Mouse (Mus musculus): ENCODE measurements at regions not wholly inside any gene's neighbourhood (a gene's known extent, or its start where the extent isn't known, plus 50 kb on each side); places are given as distances from the start of the nearest gene placed in this dataset.

DNA sequence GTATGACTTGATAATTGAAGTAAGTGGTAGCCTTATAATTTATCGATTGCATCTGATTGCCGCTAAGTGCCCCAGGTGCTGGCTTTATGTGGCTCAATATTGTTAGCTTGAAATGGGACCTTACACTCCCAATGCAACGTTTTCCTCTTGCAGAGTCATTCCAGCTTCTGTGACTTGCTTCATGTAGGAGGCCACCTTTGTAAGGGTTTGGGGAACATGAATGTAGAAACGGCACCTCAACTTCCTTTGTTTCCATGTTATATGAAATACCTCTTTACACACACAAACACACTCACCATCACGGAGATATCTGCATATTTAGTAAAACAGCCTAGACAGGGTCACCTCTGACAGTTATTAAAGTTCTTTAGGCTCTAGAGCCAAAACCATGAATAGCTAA is 59.4 kb upstream of the Cep78 start:
- 0 out of 4 replicates have a peak, but pooled peaks cover 0 to 2% of the 10 kb centered on the region in 2 experiments for H3K4me1 ChIP-seq (ENCODE audit: control insufficient read depth in 2 of 2, insufficient read depth in 2 of 2, low read length in 2 of 2, poor library complexity in 1 of 2)
- H3K36me3 ChIP-seq (ENCODE audit: control insufficient read depth, insufficient read depth, low read length, poor library complexity, severe bottlenecking): no peaks in the 10 kb centered on the region
- no peak overlapping the region for H3K9ac ChIP-seq (ENCODE audit: insufficient read depth, low read depth, low read length, poor library complexity, severe bottlenecking)
- H3K4me3 ChIP-seq (ENCODE audit: insufficient read depth in 1 of 2, low read depth in 1 of 2, low read length in 2 of 2, poor library complexity in 1 of 2, severe bottlenecking in 1 of 2): no peak overlapping the region
- no peak overlapping the region for H3K27ac ChIP-seq (ENCODE audit: insufficient read depth, low read depth, low read length, poor library complexity, severe bottlenecking)
- TF ChIP-seq MAFK (IDR thresholded peaks at IDR 0.05; ENCODE audit: insufficient read depth, low read depth, low read length) (no peak), CHD2 (IDR thresholded peaks at IDR 0.05; ENCODE audit: low read depth, low read length) (no peak), HCFC1 (IDR thresholded peaks at IDR 0.05; ENCODE audit: borderline replicate concordance, insufficient read depth, low read length) (no peak), ZC3H11A (IDR thresholded peaks at IDR 0.05; ENCODE audit: borderline replicate concordance, low read depth, low read length) (no peak), ZNF384 (IDR thresholded peaks at IDR 0.05; ENCODE audit: low read depth, low read length) (no peak)
- no peak for DNase-seq (ENCODE audit: low read depth, low spot score)
- no peaks in the 10 kb centered on the region for H3K9me3 ChIP-seq (ENCODE audit: control insufficient read depth, insufficient read depth, low read depth, low read length)
- in situ Hi-C loops (cut with MboI; ENCODE audit: low sequenced_read_pairs in 2 of 2, unreplicated experiment in 2 of 2): no loop called here

DNA sequence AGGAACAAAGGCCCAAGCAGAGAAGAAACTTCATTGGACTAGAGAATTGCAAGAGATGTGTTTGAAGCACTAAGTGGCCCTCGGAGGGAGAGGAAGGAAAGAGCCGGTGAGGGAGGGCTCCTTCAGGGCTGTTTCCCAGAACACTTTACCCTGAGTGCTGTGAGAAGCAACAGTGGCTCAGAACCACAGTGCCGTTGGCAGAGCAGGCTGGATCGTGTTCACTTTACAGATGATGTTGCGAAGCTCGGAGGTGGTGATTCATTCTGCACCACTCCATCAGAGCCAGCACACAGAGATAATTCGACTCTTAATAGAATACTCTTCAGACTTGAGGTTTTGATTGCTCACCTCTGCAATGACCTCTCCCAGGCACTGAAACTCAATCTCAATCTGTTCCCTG is 58.2 kb upstream of the Cep78 start:
- in situ Hi-C loops (cut with MboI; ENCODE audit: low sequenced_read_pairs in 2 of 2, unreplicated experiment in 2 of 2): no loop called here
- H3K9me3 ChIP-seq (ENCODE audit: control insufficient read depth, insufficient read depth, low read depth, low read length): no peaks in the 10 kb centered on the region
- no peak overlapping the region for H3K9ac ChIP-seq (ENCODE audit: insufficient read depth, low read depth, low read length, poor library complexity, severe bottlenecking)
- H3K4me3 ChIP-seq (ENCODE audit: insufficient read depth in 1 of 2, low read depth in 1 of 2, low read length in 2 of 2, poor library complexity in 1 of 2, severe bottlenecking in 1 of 2): no peak overlapping the region
- no peak for DNase-seq (ENCODE audit: low read depth, low spot score)
- no peak overlapping the region for H3K27ac ChIP-seq (ENCODE audit: insufficient read depth, low read depth, low read length, poor library complexity, severe bottlenecking)
- 0 out of 4 replicates have a peak, but pooled peaks cover 0 to 2% of the 10 kb centered on the region in 2 experiments for H3K4me1 ChIP-seq (ENCODE audit: control insufficient read depth in 2 of 2, insufficient read depth in 2 of 2, low read length in 2 of 2, poor library complexity in 1 of 2)
- H3K36me3 ChIP-seq (ENCODE audit: control insufficient read depth, insufficient read depth, low read length, poor library complexity, severe bottlenecking): no peaks in the 10 kb centered on the region
- TF ChIP-seq ZC3H11A (IDR thresholded peaks at IDR 0.05; ENCODE audit: borderline replicate concordance, low read depth, low read length): no peak
- TF ChIP-seq MAFK (IDR thresholded peaks at IDR 0.05; ENCODE audit: insufficient read depth, low read depth, low read length): no peak
- no peak for TF ChIP-seq HCFC1 (IDR thresholded peaks at IDR 0.05; ENCODE audit: borderline replicate concordance, insufficient read depth, low read length)
- TF ChIP-seq CHD2 (IDR thresholded peaks at IDR 0.05; ENCODE audit: low read depth, low read length): no peak
- TF ChIP-seq ZNF384 (IDR thresholded peaks at IDR 0.05; ENCODE audit: low read depth, low read length): no peak

- no peak for TF ChIP-seq CHD2 (IDR thresholded peaks at IDR 0.05; ENCODE audit: low read depth, low read length)
- TF ChIP-seq HCFC1 (IDR thresholded peaks at IDR 0.05; ENCODE audit: borderline replicate concordance, insufficient read depth, low read length): no peak
- no peak for TF ChIP-seq MAFK (IDR thresholded peaks at IDR 0.05; ENCODE audit: insufficient read depth, low read depth, low read length)
- TF ChIP-seq ZNF384 (IDR thresholded peaks at IDR 0.05; ENCODE audit: low read depth, low read length): no peak
- no peak for TF ChIP-seq ZC3H11A (IDR thresholded peaks at IDR 0.05; ENCODE audit: borderline replicate concordance, low read depth, low read length)
- Histone ChIP-seq H3K27ac (ENCODE audit: insufficient read depth, low read depth, low read length, poor library complexity, severe bottlenecking) (no peak overlapping the region), H3K4me1 (ENCODE audit: control insufficient read depth in 2 of 2, insufficient read depth in 2 of 2, low read length in 2 of 2, poor library complexity in 1 of 2) (no peaks in the 10 kb centered on the region), H3K9me3 (ENCODE audit: control insufficient read depth, insufficient read depth, low read depth, low read length) (no peaks in the 10 kb centered on the region), H3K36me3 (ENCODE audit: control insufficient read depth, insufficient read depth, low read length, poor library complexity, severe bottlenecking) (no peaks in the 10 kb centered on the region), H3K4me3 (ENCODE audit: insufficient read depth in 1 of 2, low read depth in 1 of 2, low read length in 2 of 2, poor library complexity in 1 of 2, severe bottlenecking in 1 of 2) (no peak overlapping the region), H3K9ac (ENCODE audit: insufficient read depth, low read depth, low read length, poor library complexity, severe bottlenecking) (no peak overlapping the region)
- DNase-seq (ENCODE audit: low read depth, low spot score): no peak
- in situ Hi-C loops (cut with MboI; ENCODE audit: low sequenced_read_pairs in 2 of 2, unreplicated experiment in 2 of 2): no loop called here
Observed at GRCm38 (mm10) chr19:16041891-16042290, 57.1 kb upstream of the Cep78 start.

- Histone ChIP-seq H3K9ac (ENCODE audit: insufficient read depth, low read depth, low read length, poor library complexity, severe bottlenecking) (no peak overlapping the region; the same call in 1 of the 2 replicates), H3K36me3 (ENCODE audit: control insufficient read depth, insufficient read depth, low read length, poor library complexity, severe bottlenecking) (no peaks in the 10 kb centered on the region), H3K4me1 (ENCODE audit: control insufficient read depth in 2 of 2, insufficient read depth in 2 of 2, low read length in 2 of 2, poor library complexity in 1 of 2) (no peaks in the 10 kb centered on the region), H3K4me3 (ENCODE audit: insufficient read depth in 1 of 2, low read depth in 1 of 2, low read length in 2 of 2, poor library complexity in 1 of 2, severe bottlenecking in 1 of 2) (no peak overlapping the region), H3K9me3 (ENCODE audit: control insufficient read depth, insufficient read depth, low read depth, low read length) (no peaks in the 10 kb centered on the region), H3K27ac (ENCODE audit: insufficient read depth, low read depth, low read length, poor library complexity, severe bottlenecking) (no peak overlapping the region)
- in situ Hi-C loops (cut with MboI; ENCODE audit: low sequenced_read_pairs in 2 of 2, unreplicated experiment in 2 of 2): no loop called here
- DNase-seq (ENCODE audit: low read depth, low spot score): no peak
- TF ChIP-seq ZC3H11A (IDR thresholded peaks at IDR 0.05; ENCODE audit: borderline replicate concordance, low read depth, low read length) (no peak), ZNF384 (IDR thresholded peaks at IDR 0.05; ENCODE audit: low read depth, low read length) (no peak), MAFK (IDR thresholded peaks at IDR 0.05; ENCODE audit: insufficient read depth, low read depth, low read length) (no peak), HCFC1 (IDR thresholded peaks at IDR 0.05; ENCODE audit: borderline replicate concordance, insufficient read depth, low read length) (no peak), CHD2 (IDR thresholded peaks at IDR 0.05; ENCODE audit: low read depth, low read length) (no peak)
Observed at GRCm38 (mm10) chr19:16037806-16038205, 53.0 kb upstream of the Cep78 start.
